Mouse (Mus musculus) MEL (cell line): ENCODE data around the gene Ankmy1.

Experiments
- CHD2 ChIP-seq: IDR thresholded peaks from 2 replicates; pipeline ENCODE4 v1.6.1; 2011; ENCODE audit warnings: low read length, improper control_type of control experiment
- GATA1 ChIP-seq: IDR thresholded peaks from 2 replicates; pipeline ENCODE4 v1.6.1; 2011; ENCODE audit warnings: low read depth, low read length, improper control_type of control experiment
- HCFC1 ChIP-seq: IDR thresholded peaks from 2 replicates; pipeline ENCODE4 v1.6.1; 2012; ENCODE audit warnings: low read depth, mild to moderate bottlenecking, inconsistent platforms, low read length, improper control_type of control experiment, moderate library complexity
- MAFK ChIP-seq: IDR thresholded peaks from 2 replicates; pipeline ENCODE4 v1.6.1; 2011; ENCODE audit warnings: low read depth, mild to moderate bottlenecking, low read length, improper control_type of control experiment, borderline replicate concordance

GRCm38 (mm10) chr1:92833987-92834706, 68.6 kb downstream of the Ankmy1 start:
- TF ChIP-seq GATA1 = no peak
- no peak for TF ChIP-seq MAFK
- no peak for TF ChIP-seq CHD2
- no peak for TF ChIP-seq HCFC1
